Mouse (Mus musculus) ES-Bruce4 (cell line): Measurements from ENCODE around the gene Krt222. TPM values are rescaled to one million over a fixed set of nuclear protein-coding genes. Genes with fewer than 3 reads are reported as not detected.

Source experiments
- H3K27ac ChIP-seq: 2 replicates; pipeline ENCODE4 v1.5.1; 2012; ENCODE audit warnings: low read length, inconsistent platforms; ENCODE audit not compliant: insufficient read depth
- H3K27me3 ChIP-seq: 2 replicates; pipeline ENCODE4 v1.6.1; 2012; ENCODE audit warnings: mild to moderate bottlenecking, low read length, inconsistent platforms; ENCODE audit not compliant: control insufficient read depth, poor library complexity, insufficient read depth, severe bottlenecking
- H3K36me3 ChIP-seq: 2 replicates; pipeline ENCODE4 v1.6.1; 2012; ENCODE audit warnings: inconsistent platforms, mild to moderate bottlenecking, low read length, moderate library complexity; ENCODE audit not compliant: control insufficient read depth, poor library complexity, insufficient read depth, severe bottlenecking
- H3K4me1 ChIP-seq: one replicate; pipeline ENCODE4 v1.8.1; 2011; ENCODE audit warnings: low read length; ENCODE audit not compliant: control insufficient read depth, insufficient read depth
- H3K4me3 ChIP-seq: 2 replicates; pipeline ENCODE4 v1.5.1; 2011; ENCODE audit warnings: low read depth, mild to moderate bottlenecking, low read length
- H3K9ac ChIP-seq: 2 replicates; pipeline ENCODE4 v1.6.1; 2012; ENCODE audit warnings: low read depth, mild to moderate bottlenecking, inconsistent platforms; ENCODE audit not compliant: poor library complexity, severe bottlenecking
- H3K9me3 ChIP-seq: replicated peaks from 2 replicates; pipeline ENCODE4 v1.6.1; 2012; ENCODE audit warnings: mild to moderate bottlenecking, low read length, inconsistent platforms; ENCODE audit not compliant: control insufficient read depth, poor library complexity, insufficient read depth, severe bottlenecking
- CTCF ChIP-seq: IDR thresholded peaks from one replicate; pipeline ENCODE4 v1.8.1; 2011; ENCODE audit warnings: low read depth, low read length
- EP300 ChIP-seq: IDR thresholded peaks from 2 replicates; pipeline ENCODE4 v1.6.1; 2011; ENCODE audit warnings: low read depth, low read length; ENCODE audit not compliant: insufficient read depth
- POLR2A ChIP-seq: IDR thresholded peaks from one replicate; pipeline ENCODE4 v1.8.1; 2011; ENCODE audit warnings: low read length; ENCODE audit not compliant: insufficient read depth
- polyA plus RNA-seq: library from polyadenylated mRNA; stranded (reverse); fragments of >200 nt; gene quantifications from 2 replicates; pipeline ENCODE4 v1.2.4, GENCODE M21; 2011; ENCODE audit warnings: low read depth; ENCODE audit not compliant: missing spikeins, insufficient read depth, insufficient read length

The Krt222 gene
- 0.19 TPM in 1 of 2 replicates, not detected in the other for polyA plus RNA-seq

DNA sequence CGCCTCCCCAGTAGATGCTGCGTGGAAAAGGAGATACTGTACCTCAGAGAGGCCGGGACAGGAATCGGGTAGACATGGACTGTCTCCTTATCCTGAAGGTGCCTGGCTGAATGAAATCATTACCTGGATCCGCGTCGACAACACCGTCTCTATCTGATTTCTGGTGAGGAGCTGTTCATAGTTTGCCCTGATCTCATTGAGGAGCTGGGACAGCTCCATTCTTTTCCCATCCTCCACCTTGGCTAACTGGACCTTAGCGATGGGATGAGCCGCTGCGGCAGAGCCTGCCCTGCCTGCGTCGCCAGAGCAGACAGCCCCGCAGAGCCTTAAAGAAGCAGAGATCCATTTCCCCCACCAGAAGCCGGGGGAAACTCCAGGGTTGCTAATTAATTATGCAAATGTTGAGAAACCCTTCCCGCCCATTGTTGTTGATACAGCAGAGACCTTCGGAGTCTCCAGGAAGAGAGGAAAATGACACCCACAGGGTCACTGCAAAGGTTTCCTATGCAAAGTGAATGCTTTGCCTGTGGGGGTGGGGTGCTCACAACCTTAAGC lies at the start of gene Krt222:
Gene Krt222 (minus strand): TSS at position 266 of the 555 bp plus-strand sequence.
- Histone ChIP-seq H3K36me3 (no peaks in the 10 kb centered on the region), H3K27ac (no peak within 1 kb of the TSS), H3K4me1 (peaks cover 2% of the 10 kb centered on the region), H3K27me3 (no peaks in the 10 kb centered on the region), H3K9ac (no peak within 1 kb of the TSS), H3K9me3 (no peaks in the 10 kb centered on the region), H3K4me3 (peak within 1 kb of the TSS; percentile 16; the same call in 1 of the 2 replicates)
- no peak for TF ChIP-seq CTCF
- no peak for TF ChIP-seq EP300
- no peak for TF ChIP-seq POLR2A

DNA sequence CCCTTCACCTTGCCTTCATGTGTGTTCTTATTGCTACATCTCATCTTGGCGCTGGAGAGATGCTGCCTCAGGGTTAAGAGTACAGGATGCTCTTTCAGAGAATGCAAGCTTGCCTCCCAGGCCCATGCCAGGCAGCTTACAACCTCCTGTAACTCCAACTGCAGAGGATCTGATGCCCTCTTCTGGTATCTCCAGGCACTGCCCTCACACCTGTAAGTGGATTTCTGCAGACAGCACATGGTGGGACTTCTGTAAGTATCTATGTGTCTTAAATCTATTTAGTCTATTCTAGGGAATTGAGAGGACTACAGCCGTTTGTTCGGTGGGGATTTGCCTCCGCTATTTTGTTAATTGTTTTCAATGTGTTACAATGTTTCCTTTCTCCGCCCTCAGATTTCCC lies 49.0 kb upstream of the Krt222 start:
- Histone ChIP-seq H3K36me3 (no peaks in the 10 kb centered on the region), H3K9ac (no peak overlapping the region), H3K4me1 (no peaks in the 10 kb centered on the region), H3K9me3 (no peaks in the 10 kb centered on the region), H3K4me3 (no peak overlapping the region), H3K27me3 (no peaks in the 10 kb centered on the region), H3K27ac (no peak overlapping the region)
- TF ChIP-seq CTCF (peak; percentile 56), EP300 (no peak), POLR2A (no peak)

GRCm38 (mm10) chr11:99284833-99285312 lies 41.0 kb upstream of the Krt222 start, which contains the start of gene Krt24:
Gene Krt24 (minus strand): TSS chr11:99285262.
- Histone ChIP-seq H3K9me3 (no peaks in the 10 kb centered on the region), H3K9ac (no peak within 1 kb of the TSS), H3K4me1 (no peaks in the 10 kb centered on the region), H3K27ac (no peak within 1 kb of the TSS), H3K4me3 (no peak within 1 kb of the TSS), H3K27me3 (no peaks in the 10 kb centered on the region), H3K36me3 (no peaks in the 10 kb centered on the region)
- TF ChIP-seq POLR2A: no peak
- no peak for TF ChIP-seq CTCF

DNA sequence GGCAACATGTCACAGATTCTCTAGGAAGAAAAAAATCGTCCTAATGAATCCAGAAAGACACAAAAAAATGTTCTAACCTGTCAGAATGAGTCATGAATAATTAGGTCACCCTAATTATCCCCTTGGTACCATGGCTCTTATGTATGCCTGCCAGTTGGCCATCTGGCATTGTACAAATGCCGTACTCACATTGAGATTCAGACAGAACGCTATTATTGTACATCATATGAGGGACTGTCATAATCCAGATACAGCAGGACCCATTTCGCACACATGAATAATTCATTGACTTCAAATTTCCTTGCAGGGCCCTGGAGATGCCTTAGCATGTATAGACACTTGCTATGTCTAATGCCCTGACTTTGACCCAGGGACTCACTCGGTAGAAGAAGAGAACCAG lies 40.1 kb upstream of the Krt222 start:
- no peak overlapping the region for H3K9ac ChIP-seq
- H3K4me3 ChIP-seq: no peak overlapping the region
- no peaks in the 10 kb centered on the region for H3K4me1 ChIP-seq
- no peaks in the 10 kb centered on the region for H3K36me3 ChIP-seq
- H3K27me3 ChIP-seq: no peaks in the 10 kb centered on the region
- TF ChIP-seq EP300: no peak
- TF ChIP-seq CTCF: no peak
- TF ChIP-seq POLR2A: no peak
- no peaks in the 10 kb centered on the region for H3K9me3 ChIP-seq
- H3K27ac ChIP-seq: no peak overlapping the region

DNA sequence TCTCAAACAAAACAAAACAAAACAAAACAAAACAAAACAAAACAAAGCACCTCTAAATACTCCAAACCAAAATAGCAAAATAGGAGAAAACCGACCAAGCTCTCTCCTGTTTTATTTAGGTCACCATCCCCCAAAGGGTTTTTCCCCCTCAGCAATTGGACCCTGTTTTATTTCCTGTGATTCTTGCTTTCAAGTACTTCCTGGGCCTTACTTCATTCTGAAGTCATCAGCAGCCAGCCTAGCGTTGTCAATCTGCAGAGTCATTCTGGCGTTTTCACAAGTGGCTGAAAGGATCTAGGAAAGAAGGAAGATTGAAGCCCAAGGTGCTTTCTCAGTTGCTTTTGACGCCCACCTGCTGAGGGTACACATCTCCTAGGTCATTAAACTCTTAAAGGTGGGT lies 39.4 kb upstream of the Krt222 start:
- Histone ChIP-seq H3K27me3 (no peaks in the 10 kb centered on the region), H3K27ac (no peak overlapping the region), H3K36me3 (no peaks in the 10 kb centered on the region), H3K9me3 (no peaks in the 10 kb centered on the region), H3K4me3 (no peak overlapping the region), H3K4me1 (no peaks in the 10 kb centered on the region), H3K9ac (no peak overlapping the region)
- TF ChIP-seq CTCF (no peak), EP300 (no peak), POLR2A (no peak)

GRCm38 (mm10) chr11:99281116-99281515 lies 37.2 kb upstream of the Krt222 start:
- Histone ChIP-seq H3K36me3 (no peaks in the 10 kb centered on the region), H3K4me3 (no peak overlapping the region), H3K27me3 (no peaks in the 10 kb centered on the region), H3K27ac (no peak overlapping the region), H3K9me3 (no peaks in the 10 kb centered on the region), H3K9ac (no peak overlapping the region), H3K4me1 (no peaks in the 10 kb centered on the region)
- TF ChIP-seq POLR2A (no peak), CTCF (no peak), EP300 (no peak)

- H3K27me3 ChIP-seq: no peaks in the 10 kb centered on the region
- TF ChIP-seq POLR2A (no peak), EP300 (no peak), CTCF (no peak)
- no peaks in the 10 kb centered on the region for H3K36me3 ChIP-seq
- H3K9me3 ChIP-seq: no peaks in the 10 kb centered on the region
- no peak overlapping the region for H3K4me3 ChIP-seq
- no peak overlapping the region for H3K9ac ChIP-seq
- H3K27ac ChIP-seq: no peak overlapping the region
- H3K4me1 ChIP-seq: no peaks in the 10 kb centered on the region
Measured at GRCm38 (mm10) chr11:99279986-99280385, 36.1 kb upstream of the Krt222 start.
